Mouse (Mus musculus) G1E (cell line): ENCODE data around the gene Bach2.

Experiments used
- CTCF ChIP-seq: IDR thresholded peaks from 2 replicates; pipeline ENCODE4 v1.5.1; 2012; ENCODE audit warnings: low read depth, low read length, inconsistent platforms, mixed read lengths
- GATA1 ChIP-seq: IDR thresholded peaks from 2 replicates; pipeline ENCODE4 v1.6.1; 2012; ENCODE audit warnings: borderline replicate concordance, low read length, inconsistent platforms, mixed read lengths
- POLR2AphosphoS5 ChIP-seq: IDR thresholded peaks from 2 replicates; pipeline ENCODE4 v1.6.1; 2012; ENCODE audit warnings: low read depth, low read length, inconsistent platforms; ENCODE audit not compliant: insufficient replicate concordance
- TAL1 ChIP-seq: conservative IDR thresholded peaks from 2 replicates; pipeline ENCODE4 v1.6.1; 2012; ENCODE audit warnings: low read depth, low read length, inconsistent platforms, mixed read lengths

DNA sequence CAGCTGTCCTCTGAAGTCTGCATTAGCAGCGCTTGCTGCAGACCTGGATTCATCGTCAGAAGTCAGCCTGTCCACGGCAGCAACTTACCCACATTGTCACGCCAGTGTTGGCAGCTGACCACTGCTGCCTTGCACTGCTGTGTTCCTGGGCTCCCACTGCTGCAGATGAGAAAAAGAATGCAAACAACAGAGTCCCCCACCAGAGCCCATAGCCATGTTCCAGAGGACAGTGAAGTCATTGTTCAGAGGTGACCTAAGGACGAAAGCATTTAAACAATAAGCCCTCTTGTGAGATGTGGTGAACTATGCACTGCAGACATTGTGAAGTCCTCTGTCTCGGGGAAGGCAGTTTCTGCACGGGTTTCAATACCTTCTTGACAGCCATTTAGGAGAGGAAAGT is 192.4 kb downstream of the Bach2 start:
- TF ChIP-seq CTCF (no peak), GATA1 (no peak), POLR2AphosphoS5 (no peak), TAL1 (no peak)
